Mouse (Mus musculus): ENCODE data around the gene Gm7029. TPM values are rescaled to one million over a fixed set of nuclear protein-coding genes. Genes with fewer than 3 reads are reported as not detected.
"Not testable (repeated sequence)": the region's sequence is repeated elsewhere in the genome, so short reads cannot be mapped to it uniquely, and the experiment has no call there.

Gm7029 gene
- not detected for total RNA-seq (2022)

- not testable (repeated sequence) for DNase-seq (ENCODE audit: low spot score in 2 of 2)
Observed at GRCm38 (mm10) chr17:33873537-33873936, at the start of gene Gm7029. Gm7029 (plus strand) TSS chr17:33873837.

GRCm38 (mm10) chr17:33824084-33824996 lies 49.3 kb upstream of the Gm7029 start, which contains the start of the genes Rps28 and Ndufa7:
Rps28 (minus strand) TSS chr17:33824562.
Ndufa7 (plus strand) TSS chr17:33824572.
- DNase-seq (ENCODE audit: low spot score in 2 of 2), result peak; percentile 95 to 97

GRCm38 (mm10) chr17:33824997-33825330 lies 48.7 kb upstream of the Gm7029 start:
- not testable (repeated sequence) for DNase-seq (ENCODE audit: low spot score in 2 of 2)

- no peak for DNase-seq (ENCODE audit: low spot score in 2 of 2)
Observed at GRCm38 (mm10) chr17:33825462-33825861, 48.2 kb upstream of the Gm7029 start.

DNA sequence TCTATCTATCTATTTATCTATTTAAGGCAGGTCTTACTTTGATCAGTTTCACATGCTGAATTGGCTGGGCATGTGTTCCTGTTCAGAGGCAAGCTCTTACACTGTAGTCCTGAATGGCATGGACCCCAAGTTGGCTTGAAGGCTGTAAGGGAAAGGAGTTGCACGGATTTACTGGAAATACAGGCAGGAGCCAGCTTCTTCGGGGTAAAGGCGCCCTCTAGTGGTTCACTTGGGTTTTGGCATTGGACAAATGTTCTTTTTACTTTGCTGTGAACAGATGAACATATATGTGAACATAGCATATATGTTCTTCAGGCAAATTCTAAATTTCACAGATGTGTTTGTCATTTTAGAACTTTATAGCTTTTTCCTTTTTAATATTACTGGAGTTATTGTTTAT lies 46.8 kb upstream of the Gm7029 start:
- peak; percentile 37 to 50 for DNase-seq (ENCODE audit: low spot score in 2 of 2)

GRCm38 (mm10) chr17:33828892-33829291 lies 44.7 kb upstream of the Gm7029 start:
- no peak for DNase-seq (ENCODE audit: low spot score in 2 of 2)

DNA sequence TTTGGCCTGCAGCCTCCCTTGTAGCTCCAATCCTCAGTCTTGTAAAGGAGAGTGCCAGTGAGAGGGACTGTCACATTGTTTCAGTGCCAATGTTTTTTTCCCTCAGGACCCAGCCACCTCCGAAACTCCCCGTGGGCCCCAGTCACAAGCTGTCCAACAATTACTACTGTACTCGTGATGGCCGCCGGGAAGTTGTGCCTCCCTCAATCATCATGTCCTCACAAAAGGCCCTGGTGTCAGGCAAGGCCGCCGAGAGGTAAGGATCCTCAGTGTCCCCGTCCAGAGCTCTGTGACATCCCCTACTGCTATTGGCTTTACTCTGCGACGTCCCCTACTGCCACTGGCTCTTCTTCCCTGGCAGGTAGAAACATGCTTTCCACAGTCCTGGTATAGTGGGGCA lies 44.1 kb upstream of the Gm7029 start:
- no peak for DNase-seq (ENCODE audit: low spot score in 2 of 2)

DNA sequence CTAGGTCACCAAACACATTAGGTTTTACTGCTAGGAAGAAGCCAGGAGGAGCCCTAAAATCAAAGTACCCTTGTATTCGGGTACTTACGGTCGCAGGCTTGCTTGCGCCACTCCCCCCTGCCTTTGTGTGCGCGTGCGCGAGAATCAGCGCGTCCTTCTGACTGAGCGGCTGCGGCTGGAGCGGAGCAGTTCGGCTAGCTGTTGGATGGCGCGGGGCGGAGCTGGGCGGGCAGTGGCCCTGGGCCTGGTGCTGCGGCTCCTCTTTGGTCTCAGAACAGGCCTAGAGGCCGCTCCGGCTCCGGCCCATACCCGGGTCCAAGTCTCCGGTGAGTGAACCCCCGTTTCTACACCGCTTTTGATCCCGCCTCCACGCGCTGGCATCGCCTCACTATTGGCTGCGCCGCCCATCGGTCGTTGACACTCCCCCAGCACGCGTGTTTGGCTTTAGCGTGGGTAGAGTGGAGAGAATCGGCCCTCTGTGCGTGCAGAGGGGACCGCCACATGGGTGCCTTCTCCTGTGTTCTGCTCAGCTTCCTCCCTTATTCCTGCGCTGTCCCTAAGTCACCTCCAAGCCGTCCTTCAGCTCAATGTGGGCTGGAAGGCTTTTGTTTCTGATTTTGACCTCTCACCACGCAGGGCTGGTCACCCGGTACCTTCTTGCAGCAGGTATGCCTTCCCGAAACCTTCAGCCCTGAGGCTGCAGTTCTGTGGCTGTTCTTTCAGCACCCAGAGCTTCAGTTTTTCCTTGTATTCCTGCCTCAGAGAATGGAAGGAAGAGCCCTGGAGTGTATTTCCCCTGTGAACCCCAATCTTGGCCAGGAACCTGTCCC lies 30.5 kb upstream of the Gm7029 start, which contains the start of gene Cd320:
Cd320 (plus strand) TSS at position 126 of the 830 bp plus-strand sequence.
- peak; percentile 84 to 86 for DNase-seq (ENCODE audit: low spot score in 2 of 2)

GRCm38 (mm10) chr17:33844196-33844595 lies 29.4 kb upstream of the Gm7029 start:
- DNase-seq (ENCODE audit: low spot score in 2 of 2), result no peak

- no peak for DNase-seq (ENCODE audit: low spot score in 2 of 2)
Observed at GRCm38 (mm10) chr17:33848139-33848538, 25.5 kb upstream of the Gm7029 start.

DNA sequence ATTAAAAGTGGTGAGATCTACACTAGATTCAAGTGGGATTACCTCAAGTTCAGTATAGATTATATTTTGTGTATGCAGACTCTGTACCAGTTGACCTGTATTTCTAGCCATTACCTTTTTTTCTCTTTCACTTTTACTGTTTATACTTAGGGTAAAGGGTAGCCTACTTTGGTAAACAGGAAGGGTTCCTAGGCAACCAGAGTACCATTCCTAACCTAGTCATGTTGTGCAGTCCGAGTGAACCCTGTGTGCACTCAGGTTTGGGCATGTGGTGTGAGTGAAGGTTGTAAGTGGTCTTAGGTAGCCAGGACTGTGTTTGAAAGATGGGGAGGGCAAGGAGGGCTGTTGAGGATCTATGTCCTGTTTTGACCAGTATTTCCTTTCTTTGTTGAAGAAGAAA lies 22.3 kb upstream of the Gm7029 start:
- DNase-seq (ENCODE audit: low spot score in 2 of 2), result no peak

DNA sequence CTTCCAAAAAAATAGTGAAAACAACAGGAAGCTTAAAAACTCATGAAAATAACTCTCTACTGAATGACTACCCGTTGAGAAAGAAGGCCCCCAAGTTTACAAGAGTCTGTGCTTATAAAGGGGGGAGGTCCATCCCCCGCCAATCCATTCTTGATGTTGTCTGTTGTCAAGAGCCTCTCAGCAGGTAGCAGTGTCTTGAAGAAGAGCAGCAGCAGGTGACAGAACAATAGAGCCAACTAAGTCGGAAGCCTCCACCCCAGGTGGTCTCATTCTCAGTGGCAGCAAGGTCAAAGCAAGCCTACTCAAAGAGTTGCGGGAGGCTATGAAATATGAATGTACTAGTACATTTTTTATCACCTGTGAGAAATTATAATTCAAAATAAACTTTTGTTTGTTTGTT lies 15.8 kb upstream of the Gm7029 start:
- no peak for DNase-seq (ENCODE audit: low spot score in 2 of 2)

- no peak for DNase-seq (ENCODE audit: low spot score in 2 of 2)
Observed at GRCm38 (mm10) chr17:33865330-33866030, 8.2 kb upstream of the Gm7029 start.

DNA sequence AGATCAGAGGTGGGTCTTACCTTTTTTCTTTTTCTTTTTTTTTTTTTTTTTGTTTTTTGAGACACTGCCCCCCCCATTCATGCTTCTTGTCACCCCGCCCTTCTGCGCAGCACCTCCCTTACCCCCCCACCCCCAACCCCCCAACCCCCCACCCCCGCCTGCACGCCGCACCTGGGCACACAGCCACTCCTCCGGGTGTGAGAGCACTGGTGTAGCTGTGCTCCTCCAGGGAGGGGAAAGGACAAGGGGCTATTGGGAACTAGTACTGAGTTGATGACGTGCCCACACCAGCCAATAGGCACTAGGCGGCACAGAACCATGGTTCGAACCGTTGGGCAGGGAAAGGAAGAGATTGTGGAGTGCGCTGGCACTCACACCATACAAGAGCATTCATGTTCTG lies 774 bp downstream of the Gm7029 start:
- no peak for DNase-seq (ENCODE audit: low spot score in 2 of 2)

GRCm38 (mm10) chr17:33875797-33876196 lies 2.2 kb downstream of the Gm7029 start:
- DNase-seq (ENCODE audit: low spot score in 2 of 2), result not testable (repeated sequence)

- not testable (repeated sequence) for DNase-seq (ENCODE audit: low spot score in 2 of 2)
Observed at GRCm38 (mm10) chr17:33884320-33884719, 10.7 kb downstream of the Gm7029 start.

- DNase-seq (ENCODE audit: low spot score in 2 of 2), result not testable (repeated sequence)
Observed at GRCm38 (mm10) chr17:33887802-33888201, 14.2 kb downstream of the Gm7029 start.

GRCm38 (mm10) chr17:33888230-33888629 lies 14.6 kb downstream of the Gm7029 start:
- DNase-seq (ENCODE audit: low spot score in 2 of 2), result not testable (repeated sequence)

- DNase-seq (ENCODE audit: low spot score in 2 of 2), result not testable (repeated sequence)
Observed at GRCm38 (mm10) chr17:33889941-33890532, 16.4 kb downstream of the Gm7029 start.

DNA sequence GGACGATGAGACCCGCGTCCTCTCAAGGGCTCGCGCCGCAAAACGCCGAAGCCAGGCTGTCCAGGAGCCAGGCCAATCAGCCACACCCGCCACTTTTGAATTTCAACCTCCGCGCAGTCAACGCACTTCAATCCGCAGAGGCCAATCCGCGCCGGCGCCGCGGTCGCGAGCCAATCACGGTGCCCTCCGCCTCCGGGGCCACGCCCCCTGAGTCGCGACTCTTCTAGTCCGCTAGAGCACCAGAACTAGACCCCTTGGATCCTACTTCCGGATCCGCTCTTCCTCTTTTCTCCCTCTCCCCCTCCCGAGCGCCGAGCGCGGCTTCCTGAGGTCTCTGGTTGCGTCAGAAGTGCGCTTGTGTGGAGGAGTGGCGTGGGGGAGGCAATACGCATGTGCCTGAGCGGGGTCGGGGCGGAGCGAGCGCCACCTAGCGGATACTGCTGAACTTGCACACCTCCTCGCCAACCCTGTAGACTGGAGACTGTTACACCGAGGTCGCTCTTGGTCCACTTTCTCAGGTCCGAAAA lies 17.0 kb downstream of the Gm7029 start, which contains the start of gene Kifc1:
Kifc1 (minus strand) TSS at position 129 of the 527 bp plus-strand sequence.
- peak; percentile 100 for DNase-seq (ENCODE audit: low spot score in 2 of 2)

- DNase-seq (ENCODE audit: low spot score in 2 of 2), result no peak
Observed at GRCm38 (mm10) chr17:33891357-33891756, 17.7 kb downstream of the Gm7029 start.
